Mouse (Mus musculus): ENCODE measurements at regions not wholly inside any gene's neighbourhood (a gene's known extent, or its start where the extent isn't known, plus 50 kb on each side); places are given as distances from the start of the nearest gene placed in this dataset.

- DNase-seq (ENCODE audit: low spot score): no peak
Observed at GRCm38 (mm10) chr8:47769452-47769851, 52.5 kb upstream of the Cldn24 start.

- no peak for DNase-seq (ENCODE audit: low spot score)
Observed at GRCm38 (mm10) chr8:47768751-47769150, 53.2 kb upstream of the Cldn24 start.

GRCm38 (mm10) chr8:47764480-47764879 is 50.7 kb upstream of the Cdkn2aip start:
- DNase-seq (ENCODE audit: low spot score): peak; percentile 58

GRCm38 (mm10) chr8:47764068-47764467 is 50.3 kb upstream of the Cdkn2aip start:
- DNase-seq (ENCODE audit: low spot score): no peak
